In genomic region chr1:167551601-167552000, GRCm38 (mm10) we compare ENCODE assay signal across 8 mouse cellular contexts. TPM values are rescaled to one million over a fixed set of nuclear protein-coding genes. Genes with fewer than 3 reads are reported as not detected.
DNase-seq lines count a peak whose midpoint lies in the region; ATAC-seq and TF ChIP-seq lines count a peak whose summit lies in the region.

No protein-coding gene starts in this region.

- H3K27ac ChIP-seq in kidney, postnatal 0 days = no peak overlapping the region
- no peak overlapping the region for H3K27ac ChIP-seq in embryonic facial prominence, embryonic 13.5 days
- no peak overlapping the region for H3K27ac ChIP-seq in liver, embryonic 12.5 days
- H3K27ac ChIP-seq in intestine, postnatal 0 days (ENCODE audit: low read depth, low read length) = no peak overlapping the region
- no peak overlapping the region for H3K27ac ChIP-seq in midbrain, embryonic 15.5 days

- TF ChIP-seq CTCF in kidney, postnatal 0 days (IDR thresholded peaks at IDR 0.05; ENCODE audit: low read depth) = no peak
- no peak for TF ChIP-seq CTCF in intestine, postnatal 0 days (IDR thresholded peaks at IDR 0.05; ENCODE audit: low read depth)

- no peak overlapping the region for H3K4me3 ChIP-seq in kidney, postnatal 0 days (replicated peaks; ENCODE audit: low read depth, low read length)
- no peak overlapping the region for H3K4me3 ChIP-seq in embryonic facial prominence, embryonic 13.5 days
- no peak overlapping the region for H3K4me3 ChIP-seq in liver, embryonic 12.5 days
- no peak overlapping the region for H3K4me3 ChIP-seq in intestine, postnatal 0 days (ENCODE audit: low read depth, low read length)
- no peak overlapping the region for H3K4me3 ChIP-seq in midbrain, embryonic 15.5 days

- peak; percentile 15 for DNase-seq in kidney, postnatal 0 days (ENCODE audit: low spot score)
- DNase-seq in kidney, adult 18-20 months = no peak
- peak; percentile 28 to 30 for DNase-seq in gastrocnemius, postnatal 36 days
- peak; percentile 12 to 15 for DNase-seq in right cerebral cortex, postnatal 36 days (ENCODE audit: low spot score in 2 of 2)

- H3K4me2 ChIP-seq in kidney, postnatal 0 days (ENCODE audit: low read length) = no peak overlapping the region
- peak overlapping the region; percentile 34 for H3K4me2 ChIP-seq in embryonic facial prominence, embryonic 13.5 days
- H3K4me2 ChIP-seq in liver, embryonic 12.5 days = 0 out of 2 replicates have a peak overlapping the region, but pooled peaks have one; percentile 4
- H3K4me2 ChIP-seq in intestine, postnatal 0 days (replicated peaks; ENCODE audit: low read depth) = no peak overlapping the region
- H3K4me2 ChIP-seq in midbrain, embryonic 15.5 days = no peak overlapping the region

- no peaks in the 10 kb centered on the region for H3K36me3 ChIP-seq in kidney, postnatal 0 days (ENCODE audit: insufficient read depth, low read length)
- no peaks in the 10 kb centered on the region for H3K36me3 ChIP-seq in embryonic facial prominence, embryonic 13.5 days
- no peaks in the 10 kb centered on the region for H3K36me3 ChIP-seq in liver, embryonic 12.5 days
- no peaks in the 10 kb centered on the region for H3K36me3 ChIP-seq in intestine, postnatal 0 days (ENCODE audit: control insufficient read depth, insufficient read depth)
- no peaks in the 10 kb centered on the region for H3K36me3 ChIP-seq in midbrain, embryonic 15.5 days (replicated peaks)

- H3K4me1 ChIP-seq in kidney, postnatal 0 days (replicated peaks; ENCODE audit: insufficient read depth, low read length) = 0 out of 2 replicates have a peak, but pooled peaks cover 3% of the 10 kb centered on the region
- peaks cover 25% of the 10 kb centered on the region for H3K4me1 ChIP-seq in embryonic facial prominence, embryonic 13.5 days
- H3K4me1 ChIP-seq in liver, embryonic 12.5 days = peaks cover 37% of the 10 kb centered on the region
- no peaks in the 10 kb centered on the region for H3K4me1 ChIP-seq in intestine, postnatal 0 days (replicated peaks; ENCODE audit: control insufficient read depth, insufficient read depth, low read length)
- H3K4me1 ChIP-seq in midbrain, embryonic 15.5 days = no peaks in the 10 kb centered on the region

- ATAC-seq in kidney, postnatal 0 days (replicated peaks; ENCODE audit: low FRiP score, low read depth) = no peak; the same call in 1 of the 2 replicates
- 0 out of 2 replicates have a peak, but pooled peaks have one; percentile 22 for ATAC-seq in embryonic facial prominence, embryonic 13.5 days (ENCODE audit: insufficient number of reproducible peaks, insufficient read depth, low FRiP score, low TSS enrichment, low read depth)
- ATAC-seq in liver, embryonic 12.5 days = 0 out of 2 replicates have a peak, but pooled peaks have one; percentile 38
- no peak for ATAC-seq in intestine, postnatal 0 days
- no peak for ATAC-seq in midbrain, embryonic 15.5 days (replicated peaks)

- H3K9me3 ChIP-seq in kidney, postnatal 0 days (replicated peaks; ENCODE audit: low read length) = no peaks in the 10 kb centered on the region
- H3K9me3 ChIP-seq in embryonic facial prominence, embryonic 13.5 days = no peaks in the 10 kb centered on the region
- no peaks in the 10 kb centered on the region for H3K9me3 ChIP-seq in liver, embryonic 12.5 days (replicated peaks)
- no peaks in the 10 kb centered on the region for H3K9me3 ChIP-seq in intestine, postnatal 0 days (ENCODE audit: control insufficient read depth)
- H3K9me3 ChIP-seq in midbrain, embryonic 15.5 days = no peaks in the 10 kb centered on the region

- no peak overlapping the region for H3K9ac ChIP-seq in kidney, postnatal 0 days (ENCODE audit: low read depth, low read length)
- H3K9ac ChIP-seq in embryonic facial prominence, embryonic 13.5 days = no peak overlapping the region
- no peak overlapping the region for H3K9ac ChIP-seq in liver, embryonic 12.5 days
- no peak overlapping the region for H3K9ac ChIP-seq in intestine, postnatal 0 days (ENCODE audit: low read depth, low read length)
- H3K9ac ChIP-seq in midbrain, embryonic 15.5 days = no peak overlapping the region

- H3K27me3 ChIP-seq in kidney, postnatal 0 days (ENCODE audit: insufficient read depth, low read length) = no peaks in the 10 kb centered on the region
- no peaks in the 10 kb centered on the region for H3K27me3 ChIP-seq in embryonic facial prominence, embryonic 13.5 days
- H3K27me3 ChIP-seq in liver, embryonic 12.5 days (replicated peaks) = no peaks in the 10 kb centered on the region
- H3K27me3 ChIP-seq in intestine, postnatal 0 days (replicated peaks; ENCODE audit: control insufficient read depth, insufficient read depth, low read length) = no peaks in the 10 kb centered on the region
- H3K27me3 ChIP-seq in midbrain, embryonic 15.5 days (replicated peaks) = no peaks in the 10 kb centered on the region

- intact Hi-C loops in gastrocnemius, postnatal 36 days (cut with DNase I) = no loop called here

- WGBS in kidney, postnatal 0 days = 16% methylated on average over 5 of the region's 5 CpGs
- 5% methylated on average over 5 of the region's 5 CpGs for WGBS in embryonic facial prominence, embryonic 13.5 days
- WGBS in liver, embryonic 12.5 days (ENCODE audit: insufficient replicate concordance) = 8% methylated on average over 5 of the region's 5 CpGs
- WGBS in intestine, postnatal 0 days = 23% methylated on average over 5 of the region's 5 CpGs
- 51% methylated on average over 5 of the region's 5 CpGs for WGBS in midbrain, embryonic 15.5 days

RNA-seq across cellular contexts. Expression of gene Rxrg, which starts 46.6 kb away (rescaled TPM):
- 0.55 and 0.87 TPM in 2 replicates for polyA plus RNA-seq in kidney, postnatal 0 days (2015; fragmentation: Nextera tagmentation; extraction: Ambion mirVana)
- 4.6 and 5.4 TPM in 2 replicates for polyA plus RNA-seq in embryonic facial prominence, embryonic 13.5 days (2015; fragmentation: Nextera tagmentation; extraction: Ambion mirVana)
- 10 to 100 TPM; 44.8 to 48.1 TPM for total RNA-seq in gastrocnemius, postnatal 36 days (2021)
- polyA plus RNA-seq in liver, embryonic 12.5 days (2016; fragmentation: Nextera tagmentation; extraction: Ambion mirVana) = 0.38 and 1.2 TPM in 2 replicates
- 0.16 and 0.24 TPM in 2 replicates for polyA plus RNA-seq in intestine, postnatal 0 days (2015; fragmentation: Nextera tagmentation; extraction: Ambion mirVana)
- polyA plus RNA-seq in midbrain, embryonic 15.5 days (2015; fragmentation: Nextera tagmentation; extraction: Ambion mirVana) = 8.4 and 9.3 TPM in 2 replicates

Comparison
In these comparisons a context has a peak if more than half of its experiments do, and no peak if none do; other contexts are left out.
1. ATAC-seq: peak in embryonic facial prominence, embryonic 13.5 days (single experiment) and liver, embryonic 12.5 days (single experiment); none in kidney, postnatal 0 days (single experiment), intestine, postnatal 0 days (single experiment) and midbrain, embryonic 15.5 days (single experiment).
2. H3K4me2 ChIP-seq: peak in embryonic facial prominence, embryonic 13.5 days (single experiment) and liver, embryonic 12.5 days (single experiment); none in kidney, postnatal 0 days (single experiment), intestine, postnatal 0 days (single experiment) and midbrain, embryonic 15.5 days (single experiment).